Mouse (Mus musculus): Measurements from ENCODE around the gene Kank4.

GRCm38 (mm10) chr4:98823047-98823446, 5.7 kb upstream of the Kank4 start:
- no peak for TF ChIP-seq TAL1 (IDR thresholded peaks at IDR 0.05; ENCODE audit: low read length)
- TF ChIP-seq GATA1 (IDR thresholded peaks at IDR 0.05; ENCODE audit: low read length): no peak

Data from erythroblast, embryonic 14.5 days (primary cell).